Mouse (Mus musculus) heart, adult 10 weeks (tissue): ENCODE measurements around the gene Tspan12. TPM values are rescaled to one million over a fixed set of nuclear protein-coding genes. Genes with fewer than 3 reads are reported as not detected.

ENCODE experiments used
- polyA plus RNA-seq: library from polyadenylated mRNA; stranded (reverse); fragments of 350-450 nt; fragmentation: Illumina TruSeq; extraction: RNeasy Lipid Tissue Mini Kit (QIAGEN cat#74804); gene quantifications from one replicate; pipeline ENCODE4 v1.2.3, GENCODE M21; 2014; ENCODE audit warnings: low read depth, low replicate concordance

Tspan12 gene
- polyA plus RNA-seq, result 29.3 TPM

GRCm38 (mm10) chr6:21852344-21852785 lies at the start of gene Tspan12:
Gene Tspan12, minus strand, starts transcription at chr6:21852515.

Other genes starting within 250 kb of the Tspan12 start
- 13.4 TPM for gene Ing3, start 97.1 kb upstream of the Tspan12 start, polyA plus RNA-seq
- 17.1 TPM for gene Cped1, start 133.4 kb upstream of the Tspan12 start, polyA plus RNA-seq